Mouse (Mus musculus) brain, embryonic 14.5 days (tissue): Measurements from ENCODE around the gene Btf3. TPM values are rescaled to one million over a fixed set of nuclear protein-coding genes. Genes with fewer than 3 reads are reported as not detected.
A peak's percentile ranks its signal among the peaks of the same experiment; 100 is the strongest.

Source experiments
- DNase-seq: peaks from one replicate; pipeline ENCODE4 v3.0.0-alpha.2; 2011; ENCODE audit warnings: low read depth
- CTCF ChIP-seq: fragments of 200-500 bp; IDR thresholded peaks from 2 replicates; pipeline ENCODE4 v1.5.1; 2012; ENCODE audit warnings: inconsistent platforms, mild to moderate bottlenecking, moderate library complexity, borderline replicate concordance; ENCODE audit not compliant: insufficient read depth, insufficient read length; ENCODE audit errors: extremely low read depth
- POLR2A ChIP-seq: fragments of 200-500 bp; IDR thresholded peaks from 2 replicates; pipeline ENCODE4 v1.6.1; 2012; ENCODE audit warnings: mild to moderate bottlenecking, inconsistent platforms, borderline replicate concordance; ENCODE audit not compliant: poor library complexity, insufficient read depth, insufficient read length, severe bottlenecking; ENCODE audit errors: extremely low read depth
- polyA plus RNA-seq: library from polyadenylated mRNA; depleted of rRNA; stranded (reverse); fragments of >200 nt; gene quantifications from 2 replicates; pipeline ENCODE4 v1.2.3, GENCODE M21; 2012

Gene Btf3
- polyA plus RNA-seq, 1 experiment = 601 TPM

- TF ChIP-seq POLR2A = no peak
- TF ChIP-seq CTCF = no peak
- DNase-seq = peak; percentile 66
These were observed 39.6 kb upstream of the Btf3 start for GRCm38 (mm10) chr13:98356176-98356972.

- peak; percentile 20 for DNase-seq
- TF ChIP-seq POLR2A = no peak
- TF ChIP-seq CTCF = no peak
These were observed 38.8 kb upstream of the Btf3 start for GRCm38 (mm10) chr13:98355559-98356111.

GRCm38 (mm10) chr13:98354871-98355558 lies 38.2 kb upstream of the Btf3 start:
- TF ChIP-seq CTCF (no peak), POLR2A (no peak)
- DNase-seq = peak; percentile 77

GRCm38 (mm10) chr13:98354090-98354801 lies 37.4 kb upstream of the Btf3 start, which contains the start of gene Foxd1:
Gene Foxd1 (plus strand): TSS chr13:98354242.
- TF ChIP-seq POLR2A (no peak), CTCF (no peak)
- DNase-seq = peak; percentile 81

- no peak for DNase-seq
- TF ChIP-seq CTCF (no peak), POLR2A (no peak)
These were observed 36.9 kb upstream of the Btf3 start for GRCm38 (mm10) chr13:98353709-98354089.

- DNase-seq = peak; percentile 57
These were observed 35.7 kb upstream of the Btf3 start for GRCm38 (mm10) chr13:98352381-98352975.

GRCm38 (mm10) chr13:98351527-98351926 lies 34.7 kb upstream of the Btf3 start:
- no peak for TF ChIP-seq POLR2A
- TF ChIP-seq CTCF = peak; percentile 59
- peak; percentile 46 for DNase-seq

More at GRCm38 (mm10) chr13:98352381-98352975, 35.7 kb upstream of the Btf3 start:
- TF ChIP-seq POLR2A = no peak
- TF ChIP-seq CTCF = no peak

DNA sequence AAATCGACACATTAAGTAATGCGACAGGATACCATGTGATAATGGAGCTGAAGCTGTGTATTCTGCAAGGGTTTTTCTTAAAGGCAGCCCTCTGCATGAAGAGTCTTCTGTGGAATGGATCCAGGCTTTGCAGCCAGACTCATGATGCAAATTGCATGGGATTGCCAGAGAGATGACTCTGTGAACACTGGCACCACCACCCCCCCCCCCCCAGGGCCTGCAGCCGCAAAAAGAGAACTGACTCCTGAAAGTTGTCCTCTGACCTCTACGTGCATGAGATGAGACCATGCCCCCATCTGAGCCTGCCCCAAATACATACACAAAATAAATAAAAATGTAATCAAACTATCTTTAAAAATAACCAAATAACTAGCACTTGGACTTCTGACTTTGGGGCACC lies 32.7 kb upstream of the Btf3 start:
- DNase-seq = no peak
- TF ChIP-seq POLR2A (no peak), CTCF (no peak)

- TF ChIP-seq CTCF = no peak
- TF ChIP-seq POLR2A = no peak
- no peak for DNase-seq
These were observed 23.7 kb upstream of the Btf3 start for GRCm38 (mm10) chr13:98340506-98340905.

DNA sequence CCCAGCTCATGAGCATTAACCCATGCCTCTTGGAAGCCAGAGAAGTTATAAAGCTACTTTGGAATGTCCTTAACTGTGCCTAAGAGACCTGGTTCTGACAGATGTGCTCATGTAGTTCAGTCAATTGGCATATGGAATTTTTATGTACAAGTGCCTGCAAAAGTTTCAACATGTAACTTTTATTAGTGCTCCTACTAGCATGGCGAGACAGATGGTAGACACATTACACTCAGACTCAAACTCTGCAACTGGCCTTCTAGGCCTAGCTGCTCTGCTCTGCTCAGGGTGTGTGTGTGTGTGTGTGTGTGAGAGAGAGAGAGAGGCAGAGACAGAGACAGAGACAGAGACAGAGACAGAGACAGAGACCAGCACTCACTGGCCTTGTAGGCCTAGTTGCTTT lies 19.4 kb upstream of the Btf3 start:
- TF ChIP-seq CTCF (no peak), POLR2A (no peak)
- no peak for DNase-seq
